Mouse (Mus musculus) liver, embryonic 14.5 days (tissue): Measurements from ENCODE around the gene Gatm. TPM values are rescaled to one million over a fixed set of nuclear protein-coding genes. Genes with fewer than 3 reads are reported as not detected.

Experiments used
- ATAC-seq: fragments of 200-750 bp; cut with Nextera tagmentation; 2 replicates; pipeline ENCODE4 v1.8.0; 2017; ENCODE audit warnings: moderate number of reproducible peaks, mild to moderate bottlenecking, moderate library complexity; ENCODE audit not compliant: insufficient read depth
- DNase-seq, 3 experiments: peaks; one replicate each; pipeline ENCODE4 v3.0.0-alpha.2; 2012 to 2013; ENCODE audit warnings: low read depth in 3 of 3, low spot score in 3 of 3
- H3K27ac ChIP-seq: fragments of 300-500 bp; sonication (generic); 2 replicates; pipeline ENCODE4 v1.5.1; 2014; ENCODE audit warnings: moderate library complexity, mild to moderate bottlenecking, control low read depth, inconsistent platforms
- H3K27me3 ChIP-seq: fragments of 300-500 bp; sonication (generic); 2 replicates; pipeline ENCODE4 v1.6.1; 2014; ENCODE audit warnings: mild to moderate bottlenecking, low read length, moderate library complexity; ENCODE audit not compliant: control insufficient read depth, insufficient read depth
- H3K36me3 ChIP-seq: fragments of 300-500 bp; sonication (generic); replicated peaks from 2 replicates; pipeline ENCODE4 v1.6.1; 2014; ENCODE audit warnings: low read depth; ENCODE audit not compliant: control insufficient read depth, insufficient read depth
- H3K4me1 ChIP-seq, 2 experiments: fragments of 200-500 bp in 1 of 2; fragments of 300-500 bp in 1 of 2; sonication (generic) in 1 of 2; replicated peaks; 2 replicates each; pipeline ENCODE4 v1.6.1; 2012 to 2014; ENCODE audit warnings: antibody characterized with exemption in 1 of 2, inconsistent platforms in 1 of 2, low read length in 1 of 2; ENCODE audit not compliant: control insufficient read depth in 2 of 2, insufficient read depth in 2 of 2
- H3K4me2 ChIP-seq: fragments of 300-500 bp; sonication (generic); 2 replicates; pipeline ENCODE4 v1.6.1; 2014; ENCODE audit warnings: low read depth, mild to moderate bottlenecking, control low read depth, moderate library complexity
- H3K4me3 ChIP-seq, 2 experiments: fragments of 200-500 bp in 1 of 2; fragments of 300-500 bp in 1 of 2; sonication (generic) in 1 of 2; 2 replicates each; pipeline ENCODE4 v1.5.1; 2012 to 2014; ENCODE audit warnings: low read depth in 2 of 2, low read length in 2 of 2, mild to moderate bottlenecking in 2 of 2, control low read depth in 1 of 2, inconsistent platforms in 1 of 2, moderate library complexity in 1 of 2; ENCODE audit not compliant: insufficient read depth in 1 of 2
- H3K9ac ChIP-seq: fragments of 300-500 bp; sonication (generic); replicated peaks from 2 replicates; pipeline ENCODE4 v1.6.1; 2014; ENCODE audit warnings: mild to moderate bottlenecking, control low read depth, moderate library complexity
- H3K9me3 ChIP-seq: fragments of 300-500 bp; sonication (generic); 2 replicates; pipeline ENCODE4 v1.6.1; 2016; ENCODE audit warnings: low read length, mixed read lengths; ENCODE audit not compliant: control insufficient read depth
- CTCF ChIP-seq: IDR thresholded peaks from 2 replicates; pipeline ENCODE4 v1.5.1; 2016; ENCODE audit warnings: antibody characterized with exemption, low read depth, control low read depth
- EP300 ChIP-seq: IDR thresholded peaks from 2 replicates; pipeline ENCODE4 v1.6.1; 2016; ENCODE audit warnings: antibody characterized with exemption, low read depth
- WGBS: fragments of 180-500 bp; shearing (Covaris S2); extraction: QIAGEN DNeasy Blood & Tissue Kit; methylation state at CpG from one replicate; pipeline ENCODE4 v1.1.7; 2014; ENCODE audit not compliant: insufficient replicate concordance; 5-methylcytosine and 5-hydroxymethylcytosine counted together
- polyA plus RNA-seq, 2 experiments: library from polyadenylated mRNA; depleted of rRNA in 1 of 2; stranded (reverse) in 1 of 2; unstranded in 1 of 2; fragments of >200 nt; fragmentation: Nextera tagmentation in 1 of 2; extraction: Ambion mirVana in 1 of 2; gene quantifications; 2 replicates each; pipeline versions ENCODE4 v1.2.1 to v1.2.3; 2012 to 2014

Gene Gatm
- polyA plus RNA-seq, 2 experiments: 14.1 to 24.8 TPM

DNA sequence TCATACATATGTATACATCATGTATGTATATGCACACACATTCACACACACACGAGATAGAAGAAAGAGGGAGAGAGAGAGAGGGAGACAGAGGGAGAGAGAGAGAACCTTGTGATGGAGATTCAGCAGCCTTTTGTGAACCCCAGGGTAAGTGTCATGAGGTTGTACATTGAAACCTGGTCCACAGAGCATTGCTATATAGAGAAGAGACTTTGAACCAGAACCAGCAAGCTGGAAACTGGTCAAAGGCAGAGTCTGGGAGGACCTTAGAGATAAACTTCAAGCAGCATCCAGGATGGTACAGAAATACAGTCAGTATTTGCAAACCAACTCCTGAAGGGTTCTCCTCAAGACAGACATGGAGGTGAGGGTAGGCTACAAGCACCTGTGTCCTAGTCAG, 20.8 kb downstream of the Gatm start:
- Histone ChIP-seq H3K27ac (no peak overlapping the region), H3K27me3 (no peaks in the 10 kb centered on the region), H3K4me1 (no peaks in the 10 kb centered on the region), H3K4me2 (no peak overlapping the region), H3K36me3 (no peaks in the 10 kb centered on the region), H3K9ac (no peak overlapping the region), H3K4me3 (no peak overlapping the region), H3K9me3 (no peaks in the 10 kb centered on the region)
- WGBS: 54% methylated on average over 1 of the region's 1 CpGs
- DNase-seq: no peak
- no peak for ATAC-seq
- TF ChIP-seq EP300 (no peak), CTCF (no peak)

DNA sequence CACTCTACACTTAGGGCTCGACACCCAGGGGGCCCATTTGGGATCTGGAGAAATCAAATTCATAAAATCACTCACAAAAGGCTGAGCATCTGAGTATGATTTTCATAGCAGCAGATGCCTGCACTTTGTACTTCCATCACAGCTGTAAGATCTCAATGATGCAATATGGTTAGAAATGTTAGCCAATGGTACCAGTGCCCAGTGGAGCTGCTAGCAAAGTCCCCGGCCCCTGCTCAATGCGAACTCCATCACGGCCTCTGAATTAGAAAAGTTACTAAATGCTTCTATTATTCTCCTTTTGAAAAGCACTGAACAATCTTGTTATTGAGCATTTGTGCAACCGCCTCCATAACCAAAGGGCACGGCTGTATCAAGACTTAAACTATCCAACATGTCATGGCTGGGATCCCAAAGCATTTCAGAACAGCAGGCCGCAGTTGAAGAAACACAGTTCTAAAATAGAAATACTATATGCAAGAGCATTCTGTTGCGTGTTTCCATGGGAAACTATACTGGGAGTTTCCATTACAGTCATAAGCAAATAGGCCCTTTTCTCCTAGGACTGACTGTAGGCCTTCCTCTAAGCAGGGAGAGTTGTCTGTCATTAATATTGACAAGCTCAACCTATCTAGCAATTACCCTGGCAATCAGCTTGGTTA, 23.1 kb downstream of the Gatm start:
- Histone ChIP-seq H3K27ac (no peak overlapping the region), H3K4me1 (no peaks in the 10 kb centered on the region), H3K4me2 (no peak overlapping the region), H3K36me3 (no peaks in the 10 kb centered on the region), H3K4me3 (no peak overlapping the region), H3K9me3 (no peaks in the 10 kb centered on the region), H3K9ac (no peak overlapping the region), H3K27me3 (no peaks in the 10 kb centered on the region)
- WGBS: 70% methylated on average over 8 of the region's 8 CpGs
- TF ChIP-seq EP300: no peak
- no peak for TF ChIP-seq CTCF
- no peak for DNase-seq
- no peak for ATAC-seq

DNA sequence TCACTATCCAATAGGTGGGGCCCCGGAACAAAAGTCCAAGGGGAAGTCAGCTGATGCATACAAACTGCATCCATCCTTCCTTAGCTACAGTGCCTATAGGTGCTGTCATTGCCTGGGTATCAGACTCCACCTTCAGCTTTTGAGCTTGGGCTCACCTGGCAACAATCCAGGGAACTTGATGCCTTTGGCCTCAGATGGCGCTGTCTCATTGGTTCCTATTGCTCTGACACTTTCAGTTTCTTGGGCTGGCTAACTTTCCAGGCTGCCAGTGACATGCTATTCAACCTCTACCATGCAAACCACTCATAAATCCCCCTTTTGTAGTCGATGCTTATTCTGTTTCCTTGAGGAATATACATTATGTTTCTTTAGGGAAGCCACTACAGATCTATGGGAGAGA, 24.8 kb downstream of the Gatm start:
- Histone ChIP-seq H3K9me3 (no peaks in the 10 kb centered on the region), H3K27me3 (no peaks in the 10 kb centered on the region), H3K36me3 (no peaks in the 10 kb centered on the region), H3K27ac (no peak overlapping the region), H3K4me2 (no peak overlapping the region), H3K4me3 (no peak overlapping the region), H3K4me1 (no peaks in the 10 kb centered on the region), H3K9ac (no peak overlapping the region)
- no peak for DNase-seq
- no peak for TF ChIP-seq CTCF
- no peak for TF ChIP-seq EP300
- ATAC-seq: no peak
- WGBS: 47% methylated on average over 3 of the region's 3 CpGs

DNA sequence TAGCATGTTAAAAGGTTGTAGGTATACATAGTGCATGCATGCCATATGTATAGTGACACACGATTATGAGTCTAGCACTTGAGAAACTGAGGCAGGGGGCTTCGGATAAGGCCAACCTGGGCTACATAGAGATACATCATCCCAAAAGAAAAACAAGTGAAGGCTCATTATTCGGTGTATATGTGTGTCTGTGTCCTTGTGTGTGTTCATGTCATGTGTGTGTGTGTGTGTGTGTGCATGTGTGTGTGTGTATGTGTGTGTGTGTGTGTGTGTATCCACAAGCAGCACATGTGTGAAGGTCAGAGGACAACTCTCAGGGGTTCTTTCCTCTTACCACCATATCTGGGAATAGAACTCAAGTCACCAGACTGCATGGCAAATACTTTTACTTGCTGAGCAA, 28.8 kb downstream of the Gatm start:
- Histone ChIP-seq H3K4me2 (no peak overlapping the region), H3K36me3 (no peaks in the 10 kb centered on the region), H3K4me1 (0 out of 4 replicates have a peak, but pooled peaks cover 0 to 4% of the 10 kb centered on the region in 2 experiments), H3K9me3 (no peaks in the 10 kb centered on the region), H3K4me3 (no peak overlapping the region), H3K27me3 (no peaks in the 10 kb centered on the region), H3K27ac (no peak overlapping the region), H3K9ac (no peak overlapping the region)
- TF ChIP-seq CTCF: no peak
- TF ChIP-seq EP300: no peak
- DNase-seq (no peak), ATAC-seq (no peak)
- WGBS: 53% methylated on average over 3 of the region's 3 CpGs

DNA sequence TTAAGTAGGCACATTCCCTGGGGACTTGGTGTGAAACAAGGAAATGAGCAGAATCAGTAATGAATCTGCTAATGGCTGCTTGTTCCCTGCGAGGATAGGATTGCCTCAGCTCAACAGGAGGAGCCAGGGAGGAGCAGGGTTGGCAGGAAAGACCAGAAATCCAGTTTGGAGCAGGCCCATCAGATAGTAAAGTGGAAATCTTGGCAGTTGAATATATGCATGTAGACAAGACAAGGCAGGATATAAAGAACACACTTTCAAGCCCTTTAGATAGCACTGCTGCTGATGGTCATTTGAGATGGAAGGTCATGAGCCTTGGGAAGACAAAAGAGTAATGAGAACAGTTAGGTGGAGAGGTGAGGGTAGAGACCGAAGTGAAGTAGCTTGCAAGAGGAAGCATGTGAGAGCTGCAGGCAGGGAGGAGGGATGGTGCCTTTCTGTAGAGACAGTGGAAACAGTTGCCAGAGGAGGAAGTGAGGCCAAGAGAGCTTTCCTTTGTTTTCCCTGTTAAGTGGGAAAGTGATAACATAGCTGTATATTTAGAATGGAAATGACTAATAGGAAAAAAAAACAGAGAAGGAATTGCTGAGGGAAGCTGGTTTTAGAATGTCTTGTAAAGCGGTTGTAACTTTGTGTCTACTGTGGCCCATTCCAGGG, 29.6 kb downstream of the Gatm start:
- Histone ChIP-seq H3K27ac (no peak overlapping the region), H3K4me3 (no peak overlapping the region), H3K9me3 (no peaks in the 10 kb centered on the region), H3K9ac (no peak overlapping the region), H3K4me1 (0 out of 4 replicates have a peak, but pooled peaks cover 0 to 4% of the 10 kb centered on the region in 2 experiments), H3K4me2 (no peak overlapping the region), H3K36me3 (no peaks in the 10 kb centered on the region), H3K27me3 (no peaks in the 10 kb centered on the region)
- TF ChIP-seq CTCF (no peak), EP300 (no peak)
- ATAC-seq: no peak
- WGBS: 33% methylated on average over 3 of the region's 3 CpGs
- DNase-seq: no peak
